Mouse (Mus musculus): Measurements from ENCODE around the gene Sesn2. TPM values are rescaled to one million over a fixed set of nuclear protein-coding genes. Genes with fewer than 3 reads are reported as not detected.

Sesn2 gene
- polyA plus RNA-seq, 1 experiment from 2014 or later, result 9.4 TPM

GRCm38 (mm10) chr4:132492178-132493060, 17.9 kb downstream of the Sesn2 start:
- Histone ChIP-seq H3K27me3 (ENCODE audit: control insufficient read depth, insufficient read depth, low read length) (no peaks in the 10 kb centered on the region), H3K27ac (ENCODE audit: low read depth, low read length) (no peak overlapping the region), H3K4me1 (replicated peaks; ENCODE audit: control insufficient read depth, insufficient read depth, low read length) (no peaks in the 10 kb centered on the region), H3K4me3 (ENCODE audit: low read depth, low read length) (no peak overlapping the region), H3K9me3 (ENCODE audit: control insufficient read depth, low read length) (no peaks in the 10 kb centered on the region), H3K36me3 (ENCODE audit: control insufficient read depth, insufficient read depth, low read length) (no peaks in the 10 kb centered on the region; the same call in 1 of the 2 replicates), H3K4me2 (ENCODE audit: low read depth, low read length, severe bottlenecking) (no peak overlapping the region), H3K9ac (ENCODE audit: low read length) (no peak overlapping the region)
- no peak for DNase-seq (ENCODE audit: low spot score)
- WGBS, result 86% methylated on average over 10 of the region's 10 CpGs
- ATAC-seq (replicated peaks; ENCODE audit: low FRiP score), result no peak

- no peak overlapping the region for H3K9ac ChIP-seq (ENCODE audit: low read length)
- H3K27ac ChIP-seq (ENCODE audit: low read depth, low read length), result no peak overlapping the region
- 93% methylated on average over 6 of the region's 6 CpGs for WGBS
- DNase-seq (ENCODE audit: low spot score) (no peak), ATAC-seq (replicated peaks; ENCODE audit: low FRiP score) (no peak)
- H3K4me3 ChIP-seq (ENCODE audit: low read depth, low read length), result no peak overlapping the region
- no peak overlapping the region for H3K4me2 ChIP-seq (ENCODE audit: low read depth, low read length, severe bottlenecking)
- H3K36me3 ChIP-seq (ENCODE audit: control insufficient read depth, insufficient read depth, low read length), result no peaks in the 10 kb centered on the region; the same call in 1 of the 2 replicates
- no peaks in the 10 kb centered on the region for H3K27me3 ChIP-seq (ENCODE audit: control insufficient read depth, insufficient read depth, low read length)
- H3K9me3 ChIP-seq (ENCODE audit: control insufficient read depth, low read length), result no peaks in the 10 kb centered on the region
- H3K4me1 ChIP-seq (replicated peaks; ENCODE audit: control insufficient read depth, insufficient read depth, low read length), result no peaks in the 10 kb centered on the region
Observed at GRCm38 (mm10) chr4:132491748-132492147, 18.6 kb downstream of the Sesn2 start.

GRCm38 (mm10) chr4:132491057-132491456, 19.2 kb downstream of the Sesn2 start:
- H3K4me1 ChIP-seq (replicated peaks; ENCODE audit: control insufficient read depth, insufficient read depth, low read length), result no peaks in the 10 kb centered on the region
- no peaks in the 10 kb centered on the region for H3K9me3 ChIP-seq (ENCODE audit: control insufficient read depth, low read length)
- no peak overlapping the region for H3K9ac ChIP-seq (ENCODE audit: low read length)
- DNase-seq (ENCODE audit: low spot score), result no peak
- no peak overlapping the region for H3K4me2 ChIP-seq (ENCODE audit: low read depth, low read length, severe bottlenecking)
- no peaks in the 10 kb centered on the region for H3K36me3 ChIP-seq (ENCODE audit: control insufficient read depth, insufficient read depth, low read length)
- no peak overlapping the region for H3K4me3 ChIP-seq (ENCODE audit: low read depth, low read length)
- H3K27me3 ChIP-seq (ENCODE audit: control insufficient read depth, insufficient read depth, low read length), result no peaks in the 10 kb centered on the region
- no peak for ATAC-seq (replicated peaks; ENCODE audit: low FRiP score)
- H3K27ac ChIP-seq (ENCODE audit: low read depth, low read length), result no peak overlapping the region
- 93% methylated on average over 8 of the region's 8 CpGs for WGBS

GRCm38 (mm10) chr4:132490273-132491010, 19.9 kb downstream of the Sesn2 start:
- ATAC-seq (replicated peaks; ENCODE audit: low FRiP score) (no peak), DNase-seq (ENCODE audit: low spot score) (no peak)
- Histone ChIP-seq H3K4me2 (ENCODE audit: low read depth, low read length, severe bottlenecking) (no peak overlapping the region), H3K9ac (ENCODE audit: low read length) (no peak overlapping the region), H3K27ac (ENCODE audit: low read depth, low read length) (no peak overlapping the region), H3K4me1 (replicated peaks; ENCODE audit: control insufficient read depth, insufficient read depth, low read length) (no peaks in the 10 kb centered on the region), H3K9me3 (ENCODE audit: control insufficient read depth, low read length) (no peaks in the 10 kb centered on the region), H3K4me3 (ENCODE audit: low read depth, low read length) (no peak overlapping the region), H3K36me3 (ENCODE audit: control insufficient read depth, insufficient read depth, low read length) (no peaks in the 10 kb centered on the region), H3K27me3 (ENCODE audit: control insufficient read depth, insufficient read depth, low read length) (no peaks in the 10 kb centered on the region)
- whole genome bisulfite sequencing, result 92% methylated on average over 15 of the region's 15 CpGs

GRCm38 (mm10) chr4:132488976-132489375, 21.3 kb downstream of the Sesn2 start:
- Histone ChIP-seq H3K36me3 (ENCODE audit: control insufficient read depth, insufficient read depth, low read length) (no peaks in the 10 kb centered on the region), H3K4me3 (ENCODE audit: low read depth, low read length) (no peak overlapping the region), H3K27me3 (ENCODE audit: control insufficient read depth, insufficient read depth, low read length) (no peaks in the 10 kb centered on the region), H3K4me2 (ENCODE audit: low read depth, low read length, severe bottlenecking) (no peak overlapping the region), H3K27ac (ENCODE audit: low read depth, low read length) (no peak overlapping the region), H3K9me3 (ENCODE audit: control insufficient read depth, low read length) (no peaks in the 10 kb centered on the region), H3K4me1 (replicated peaks; ENCODE audit: control insufficient read depth, insufficient read depth, low read length) (no peaks in the 10 kb centered on the region), H3K9ac (ENCODE audit: low read length) (no peak overlapping the region)
- 83% methylated on average over 6 of the region's 6 CpGs for WGBS
- DNase-seq (ENCODE audit: low spot score) (no peak), ATAC-seq (replicated peaks; ENCODE audit: low FRiP score) (no peak)

GRCm38 (mm10) chr4:132488521-132488920, 21.8 kb downstream of the Sesn2 start:
- ATAC-seq (replicated peaks; ENCODE audit: low FRiP score) (no peak), DNase-seq (ENCODE audit: low spot score) (no peak)
- Histone ChIP-seq H3K9ac (ENCODE audit: low read length) (no peak overlapping the region), H3K27ac (ENCODE audit: low read depth, low read length) (no peak overlapping the region), H3K27me3 (ENCODE audit: control insufficient read depth, insufficient read depth, low read length) (no peaks in the 10 kb centered on the region), H3K36me3 (ENCODE audit: control insufficient read depth, insufficient read depth, low read length) (no peaks in the 10 kb centered on the region), H3K4me3 (ENCODE audit: low read depth, low read length) (no peak overlapping the region), H3K4me2 (ENCODE audit: low read depth, low read length, severe bottlenecking) (no peak overlapping the region), H3K9me3 (ENCODE audit: control insufficient read depth, low read length) (no peaks in the 10 kb centered on the region), H3K4me1 (replicated peaks; ENCODE audit: control insufficient read depth, insufficient read depth, low read length) (no peaks in the 10 kb centered on the region)
- 89% methylated on average over 3 of the region's 3 CpGs for WGBS

GRCm38 (mm10) chr4:132484820-132485219, 25.5 kb downstream of the Sesn2 start:
- no peak for ATAC-seq (replicated peaks; ENCODE audit: low FRiP score)
- WGBS, result 74% methylated on average over 5 of the region's 5 CpGs
- H3K4me1 ChIP-seq (replicated peaks; ENCODE audit: control insufficient read depth, insufficient read depth, low read length), result no peaks in the 10 kb centered on the region

GRCm38 (mm10) chr4:132484231-132484630, 26.1 kb downstream of the Sesn2 start:
- DNase-seq (ENCODE audit: low spot score), result no peak
- no peaks in the 10 kb centered on the region for H3K9me3 ChIP-seq (ENCODE audit: control insufficient read depth, low read length)
- ATAC-seq (replicated peaks; ENCODE audit: low FRiP score), result no peak

More at GRCm38 (mm10) chr4:132484820-132485219, 25.5 kb downstream of the Sesn2 start:
- H3K9me3 ChIP-seq (ENCODE audit: control insufficient read depth, low read length), result no peaks in the 10 kb centered on the region
- H3K4me2 ChIP-seq (ENCODE audit: low read depth, low read length, severe bottlenecking), result no peak overlapping the region
- H3K9ac ChIP-seq (ENCODE audit: low read length), result no peak overlapping the region
- H3K27me3 ChIP-seq (ENCODE audit: control insufficient read depth, insufficient read depth, low read length), result no peaks in the 10 kb centered on the region
- H3K4me3 ChIP-seq (ENCODE audit: low read depth, low read length), result no peak overlapping the region
- DNase-seq (ENCODE audit: low spot score), result no peak
- H3K36me3 ChIP-seq (ENCODE audit: control insufficient read depth, insufficient read depth, low read length), result no peaks in the 10 kb centered on the region
- H3K27ac ChIP-seq (ENCODE audit: low read depth, low read length), result no peak overlapping the region

More at GRCm38 (mm10) chr4:132484231-132484630, 26.1 kb downstream of the Sesn2 start:
- Histone ChIP-seq H3K36me3 (ENCODE audit: control insufficient read depth, insufficient read depth, low read length) (no peaks in the 10 kb centered on the region), H3K4me2 (ENCODE audit: low read depth, low read length, severe bottlenecking) (no peak overlapping the region), H3K27ac (ENCODE audit: low read depth, low read length) (no peak overlapping the region), H3K4me3 (ENCODE audit: low read depth, low read length) (no peak overlapping the region), H3K4me1 (replicated peaks; ENCODE audit: control insufficient read depth, insufficient read depth, low read length) (no peaks in the 10 kb centered on the region), H3K9ac (ENCODE audit: low read length) (no peak overlapping the region), H3K27me3 (ENCODE audit: control insufficient read depth, insufficient read depth, low read length) (no peaks in the 10 kb centered on the region)
- WGBS, result 85% methylated on average over 4 of the region's 4 CpGs

Measured in forebrain, embryonic 11.5 days (tissue).